12 mouse cellular contexts compared by ENCODE assay signal in the genomic region with DNA sequence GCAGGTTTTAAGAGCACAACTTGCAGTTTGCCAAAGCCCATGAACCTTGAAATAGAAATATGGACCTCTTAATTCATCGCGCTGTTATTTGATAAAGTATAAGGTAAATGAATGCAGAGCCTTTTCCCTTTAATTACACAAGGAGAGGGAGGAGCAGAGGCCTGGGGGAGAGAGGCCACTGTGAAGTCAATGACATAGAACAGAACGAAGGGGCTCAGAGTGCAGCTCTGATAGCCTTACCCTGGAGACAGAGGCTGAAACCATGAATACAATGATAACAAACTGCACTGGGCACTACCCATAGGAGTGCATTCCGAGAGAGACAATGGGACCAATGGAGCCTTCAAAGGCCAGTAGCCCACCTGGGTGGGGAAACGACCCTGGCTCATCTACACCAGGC.
DNase-seq lines count a peak whose midpoint lies in the region; ATAC-seq lines count a peak whose summit lies in the region.
"Had no signal": no experiment of that assay in that cellular context is flagged by ENCODE, and none has a peak within 500 bp of the region (broad histone marks: within the 10 kb centered on the region; RNA-seq: fewer than 3 reads in every experiment).

No protein-coding gene starts in this region.

- H3K4me2 ChIP-seq in forebrain, embryonic 15.5 days (replicated peaks), result no peak overlapping the region
- H3K4me2 ChIP-seq in forebrain, embryonic 11.5 days (ENCODE audit: low read depth, low read length, severe bottlenecking), result no peak overlapping the region
- peak overlapping the region; percentile 26; the same call in 1 of the 2 replicates for H3K4me2 ChIP-seq in lung, embryonic 15.5 days
- no peak overlapping the region for H3K4me2 ChIP-seq in neural tube, embryonic 13.5 days

- no peak overlapping the region for H3K9ac ChIP-seq in forebrain, embryonic 15.5 days (replicated peaks)
- no peak overlapping the region for H3K9ac ChIP-seq in forebrain, embryonic 11.5 days (ENCODE audit: low read length)
- H3K9ac ChIP-seq in lung, embryonic 15.5 days, result no peak overlapping the region
- H3K9ac ChIP-seq in neural tube, embryonic 13.5 days, result no peak overlapping the region
- H3K9ac ChIP-seq: liver, embryonic 14.5 days had no signal

- DNase-seq in forebrain, embryonic 11.5 days (ENCODE audit: low spot score), result no peak
- DNase-seq in lung, postnatal 36 days, result no peak
- DNase-seq in limb, embryonic 10.5 days (ENCODE audit: low spot score), result no peak
- no peak for DNase-seq in spleen, postnatal 10 days (ENCODE audit: low spot score in 2 of 2)
- no peak for DNase-seq in frontal cortex, adult 2 months (ENCODE audit: extremely low spot score in 1 of 2, low spot score in 1 of 2)
- DNase-seq: adrenal gland, postnatal 25 days; heart, adult 2 months; thymus, postnatal 25 days had no signal

- no peaks in the 10 kb centered on the region for H3K27me3 ChIP-seq in forebrain, embryonic 15.5 days
- H3K27me3 ChIP-seq in forebrain, embryonic 11.5 days (ENCODE audit: control insufficient read depth, insufficient read depth, low read length), result no peaks in the 10 kb centered on the region
- H3K27me3 ChIP-seq in lung, embryonic 15.5 days, result no peaks in the 10 kb centered on the region
- no peaks in the 10 kb centered on the region for H3K27me3 ChIP-seq in limb, embryonic 10.5 days (ENCODE audit: low read depth, poor library complexity, severe bottlenecking)
- H3K27me3 ChIP-seq in neural tube, embryonic 13.5 days, result no peaks in the 10 kb centered on the region

- WGBS in forebrain, embryonic 15.5 days, result 54% methylated on average over 5 of the region's 5 CpGs
- whole genome bisulfite sequencing in forebrain, embryonic 11.5 days, result 66% methylated on average over 5 of the region's 5 CpGs
- WGBS in lung, embryonic 15.5 days, result 56% methylated on average over 5 of the region's 5 CpGs
- 76% methylated on average over 5 of the region's 5 CpGs for WGBS in limb, embryonic 10.5 days
- 35% methylated on average over 5 of the region's 5 CpGs for WGBS in neural tube, embryonic 13.5 days

- no peaks in the 10 kb centered on the region for H3K36me3 ChIP-seq in forebrain, embryonic 15.5 days
- no peaks in the 10 kb centered on the region for H3K36me3 ChIP-seq in forebrain, embryonic 11.5 days (ENCODE audit: control insufficient read depth, insufficient read depth, low read length)
- no peaks in the 10 kb centered on the region for H3K36me3 ChIP-seq in lung, embryonic 15.5 days
- no peaks in the 10 kb centered on the region for H3K36me3 ChIP-seq in limb, embryonic 10.5 days
- H3K36me3 ChIP-seq in neural tube, embryonic 13.5 days, result no peaks in the 10 kb centered on the region

- H3K4me3 ChIP-seq in forebrain, embryonic 15.5 days, result no peak overlapping the region
- H3K4me3 ChIP-seq in forebrain, embryonic 11.5 days (ENCODE audit: low read depth, low read length), result no peak overlapping the region
- no peak overlapping the region for H3K4me3 ChIP-seq in lung, embryonic 15.5 days
- H3K4me3 ChIP-seq in limb, embryonic 10.5 days, result no peak overlapping the region
- no peak overlapping the region for H3K4me3 ChIP-seq in neural tube, embryonic 13.5 days
- H3K4me3 ChIP-seq: heart, adult 2 months had no signal

- peaks cover 10% of the 10 kb centered on the region for H3K4me1 ChIP-seq in forebrain, embryonic 15.5 days
- H3K4me1 ChIP-seq in forebrain, embryonic 11.5 days (replicated peaks; ENCODE audit: control insufficient read depth, insufficient read depth, low read length), result no peaks in the 10 kb centered on the region
- H3K4me1 ChIP-seq in lung, embryonic 15.5 days, result peaks cover 13% of the 10 kb centered on the region
- H3K4me1 ChIP-seq in limb, embryonic 10.5 days, result peaks cover 53% of the 10 kb centered on the region
- H3K4me1 ChIP-seq in neural tube, embryonic 13.5 days (replicated peaks), result peaks cover 27% of the 10 kb centered on the region

- 0 out of 2 replicates have a peak overlapping the region, but pooled peaks have one; percentile 17 for H3K27ac ChIP-seq in forebrain, embryonic 15.5 days (replicated peaks)
- no peak overlapping the region for H3K27ac ChIP-seq in forebrain, embryonic 11.5 days (ENCODE audit: low read depth, low read length)
- H3K27ac ChIP-seq in lung, embryonic 15.5 days, result peak overlapping the region; percentile 60; the same call in 1 of the 2 replicates
- H3K27ac ChIP-seq in limb, embryonic 10.5 days, result peak overlapping the region; percentile 77
- peak overlapping the region; percentile 75 for H3K27ac ChIP-seq in neural tube, embryonic 13.5 days (replicated peaks)
- H3K27ac ChIP-seq: heart, adult 2 months; liver, embryonic 14.5 days had no signal

- H3K9me3 ChIP-seq in forebrain, embryonic 15.5 days, result no peaks in the 10 kb centered on the region
- H3K9me3 ChIP-seq in forebrain, embryonic 11.5 days (ENCODE audit: control insufficient read depth, low read length), result no peaks in the 10 kb centered on the region
- H3K9me3 ChIP-seq in lung, embryonic 15.5 days, result no peaks in the 10 kb centered on the region
- H3K9me3 ChIP-seq in limb, embryonic 10.5 days (replicated peaks), result no peaks in the 10 kb centered on the region
- H3K9me3 ChIP-seq in neural tube, embryonic 13.5 days, result no peaks in the 10 kb centered on the region

- ATAC-seq in forebrain, embryonic 15.5 days (replicated peaks), result no peak
- ATAC-seq in forebrain, embryonic 11.5 days (replicated peaks; ENCODE audit: low FRiP score), result no peak
- ATAC-seq in lung, embryonic 15.5 days (ENCODE audit: borderline replicate concordance, extremely low read depth, low FRiP score, low TSS enrichment), result peak; percentile 26; the same call in 1 of the 2 replicates
- ATAC-seq in neural tube, embryonic 13.5 days (ENCODE audit: low read depth), result peak; percentile 68

Comparison
In these comparisons a context has a peak if more than half of its experiments do, and no peak if none do; other contexts are left out.
1. ATAC-seq: peak in lung, embryonic 15.5 days (single experiment) and neural tube, embryonic 13.5 days (single experiment); none in forebrain, embryonic 15.5 days (single experiment) and forebrain, embryonic 11.5 days (single experiment).